9 mouse cellular contexts compared by ENCODE assay signal in genomic region chr12:86614156-86614555, GRCm38 (mm10).
DNase-seq lines count a peak whose midpoint lies in the region; ATAC-seq lines count a peak whose summit lies in the region.
"Had no signal": no experiment of that assay in that cellular context is flagged by ENCODE, and none has a peak within 500 bp of the region (broad histone marks: within the 10 kb centered on the region; RNA-seq: fewer than 3 reads in every experiment).

No protein-coding gene starts in this region.

- H3K27ac ChIP-seq in midbrain, embryonic 10.5 days (replicated peaks), result no peak overlapping the region
- no peak overlapping the region for H3K27ac ChIP-seq in midbrain, embryonic 11.5 days (ENCODE audit: low read depth, low read length)
- no peak overlapping the region for H3K27ac ChIP-seq in embryonic facial prominence, embryonic 11.5 days (replicated peaks; ENCODE audit: low read depth, low read length)
- no peak overlapping the region for H3K27ac ChIP-seq in hindbrain, embryonic 15.5 days (replicated peaks)
- H3K27ac ChIP-seq: midbrain, embryonic 12.5 days had no signal

- no peak overlapping the region for H3K4me3 ChIP-seq in midbrain, embryonic 10.5 days
- no peak overlapping the region for H3K4me3 ChIP-seq in midbrain, embryonic 11.5 days (ENCODE audit: low read depth, low read length)
- H3K4me3 ChIP-seq in embryonic facial prominence, embryonic 11.5 days (ENCODE audit: low read depth, low read length), result no peak overlapping the region
- H3K4me3 ChIP-seq in hindbrain, embryonic 15.5 days, result no peak overlapping the region
- H3K4me3 ChIP-seq: midbrain, embryonic 12.5 days had no signal

- ATAC-seq in midbrain, embryonic 11.5 days (ENCODE audit: low FRiP score), result no peak
- no peak for ATAC-seq in embryonic facial prominence, embryonic 11.5 days (replicated peaks; ENCODE audit: insufficient number of reproducible peaks, low FRiP score, low TSS enrichment, low read depth)
- peak; percentile 72; the same call in 1 of the 2 replicates for ATAC-seq in hindbrain, embryonic 15.5 days (ENCODE audit: low FRiP score, low read depth)
- ATAC-seq in inflammation-experienced regulatory T-cells, adult 6 months, result no peak

- intact Hi-C loops in left cerebral cortex, postnatal 10 days (cut with DNase I), result loop anchor here (5.0 kb wide), 2 partner anchors 207 to 482 kb away; no protein-coding TSS in a partner anchor

- no peak overlapping the region for H3K9ac ChIP-seq in midbrain, embryonic 11.5 days (ENCODE audit: low read length)
- H3K9ac ChIP-seq in embryonic facial prominence, embryonic 11.5 days (replicated peaks; ENCODE audit: low read length), result no peak overlapping the region
- H3K9ac ChIP-seq in hindbrain, embryonic 15.5 days, result no peak overlapping the region
- H3K9ac ChIP-seq: midbrain, embryonic 12.5 days had no signal

- WGBS in midbrain, embryonic 10.5 days, result 45% methylated on average over 2 of the region's 2 CpGs
- 42% methylated on average over 2 of the region's 2 CpGs for WGBS in midbrain, embryonic 11.5 days
- WGBS in embryonic facial prominence, embryonic 11.5 days, result 42% methylated on average over 2 of the region's 2 CpGs
- WGBS in hindbrain, embryonic 15.5 days, result 33% methylated on average over 2 of the region's 2 CpGs

- no peak overlapping the region for H3K4me2 ChIP-seq in midbrain, embryonic 11.5 days
- no peak overlapping the region for H3K4me2 ChIP-seq in embryonic facial prominence, embryonic 11.5 days (ENCODE audit: low read depth, low read length)
- no peak overlapping the region for H3K4me2 ChIP-seq in hindbrain, embryonic 15.5 days
- H3K4me2 ChIP-seq: midbrain, embryonic 12.5 days had no signal

- peak; percentile 32 for DNase-seq in midbrain, embryonic 10.5 days (ENCODE audit: low spot score)
- no peak for DNase-seq in midbrain, embryonic 11.5 days (ENCODE audit: low spot score, missing footprints)
- peak; percentile 80 for DNase-seq in adrenal gland, postnatal 14 days
- DNase-seq in embryonic facial prominence, embryonic 11.5 days (ENCODE audit: low spot score), result peak; percentile 60
- peak; percentile 52 to 60 for DNase-seq in left cerebral cortex, postnatal 10 days (ENCODE audit: extremely low spot score in 1 of 2, low spot score in 2 of 2)
- DNase-seq in right cerebral cortex, postnatal 10 days (ENCODE audit: low spot score in 2 of 2), result peak; percentile 66 to 75

- H3K9me3 ChIP-seq in midbrain, embryonic 10.5 days (replicated peaks), result no peaks in the 10 kb centered on the region
- no peaks in the 10 kb centered on the region for H3K9me3 ChIP-seq in midbrain, embryonic 11.5 days (ENCODE audit: control insufficient read depth, low read length)
- H3K9me3 ChIP-seq in embryonic facial prominence, embryonic 11.5 days (replicated peaks; ENCODE audit: control insufficient read depth, low read length), result no peaks in the 10 kb centered on the region
- no peaks in the 10 kb centered on the region for H3K9me3 ChIP-seq in hindbrain, embryonic 15.5 days
- H3K9me3 ChIP-seq: midbrain, embryonic 12.5 days had no signal

- peaks cover 12% of the 10 kb centered on the region for H3K4me1 ChIP-seq in midbrain, embryonic 10.5 days
- no peaks in the 10 kb centered on the region for H3K4me1 ChIP-seq in midbrain, embryonic 11.5 days (ENCODE audit: control insufficient read depth, insufficient read depth, low read length)
- H3K4me1 ChIP-seq in embryonic facial prominence, embryonic 11.5 days (ENCODE audit: control insufficient read depth, insufficient read depth, low read length), result no peaks in the 10 kb centered on the region; the same call in 1 of the 2 replicates
- H3K4me1 ChIP-seq in hindbrain, embryonic 15.5 days (replicated peaks), result no peaks in the 10 kb centered on the region
- H3K4me1 ChIP-seq: midbrain, embryonic 12.5 days had no signal

- H3K36me3 ChIP-seq in midbrain, embryonic 10.5 days, result no peaks in the 10 kb centered on the region
- no peaks in the 10 kb centered on the region for H3K36me3 ChIP-seq in midbrain, embryonic 11.5 days (ENCODE audit: control insufficient read depth, insufficient read depth, low read length)
- H3K36me3 ChIP-seq in embryonic facial prominence, embryonic 11.5 days (replicated peaks; ENCODE audit: control insufficient read depth, insufficient read depth, low read depth, low read length), result no peaks in the 10 kb centered on the region
- H3K36me3 ChIP-seq in hindbrain, embryonic 15.5 days, result no peaks in the 10 kb centered on the region
- H3K36me3 ChIP-seq: midbrain, embryonic 12.5 days had no signal

- no peaks in the 10 kb centered on the region for H3K27me3 ChIP-seq in midbrain, embryonic 10.5 days (ENCODE audit: low read depth, poor library complexity, severe bottlenecking)
- H3K27me3 ChIP-seq in midbrain, embryonic 11.5 days (ENCODE audit: control insufficient read depth, insufficient read depth, low read length), result no peaks in the 10 kb centered on the region
- H3K27me3 ChIP-seq in embryonic facial prominence, embryonic 11.5 days (ENCODE audit: control insufficient read depth, insufficient read depth, low read length), result no peaks in the 10 kb centered on the region
- H3K27me3 ChIP-seq in hindbrain, embryonic 15.5 days, result no peaks in the 10 kb centered on the region
- H3K27me3 ChIP-seq: midbrain, embryonic 12.5 days had no signal
